Mouse (Mus musculus) layer of hippocampus, adult 8-10 months (tissue): ENCODE measurements around the gene Dcbld2. TPM values are rescaled to one million over a fixed set of nuclear protein-coding genes. Genes with fewer than 3 reads are reported as not detected.
A peak's percentile ranks its signal among the peaks of the same experiment; 100 is the strongest.

Source experiments
- DNase-seq, 2 experiments: peaks; one replicate each; pipeline ENCODE4 v3.0.0; 2022; ENCODE audit warnings: low spot score in 2 of 2
- total RNA-seq, 4 experiments: library from RNA; stranded (reverse); gene quantifications; 2 replicates each; pipeline ENCODE4 v1.2.4; 2022

The Dcbld2 gene
- 10 to 100 TPM; 12.6 to 14.7 (median 13.5) TPM for total RNA-seq

GRCm38 (mm10) chr16:58408062-58408486 lies at the start of gene Dcbld2:
Gene Dcbld2 (plus strand): TSS chr16:58408443.
- peak; percentile 97 to 98 for DNase-seq

DNA sequence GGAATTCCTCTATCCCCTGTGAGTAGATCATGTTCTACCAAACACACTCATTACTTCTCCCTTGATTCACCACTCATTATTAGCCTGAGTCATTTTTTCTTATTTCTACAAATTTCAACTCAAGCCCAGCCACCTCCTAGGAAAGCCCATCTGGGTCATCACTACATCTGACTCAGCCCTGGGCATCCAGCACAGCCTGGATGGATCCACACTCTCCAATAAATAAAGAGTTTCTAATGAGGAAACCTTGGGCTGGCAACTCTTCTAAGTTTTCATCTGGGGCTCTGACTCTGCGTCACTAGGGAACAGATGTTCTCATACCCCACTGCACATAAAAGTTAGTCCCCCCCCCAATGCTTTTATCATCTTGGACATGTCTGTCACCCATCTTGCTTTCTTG lies 31.1 kb upstream of the Dcbld2 start:
- no peak for DNase-seq

- DNase-seq = no peak
Measured at GRCm38 (mm10) chr16:58377756-58378503, 30.3 kb upstream of the Dcbld2 start.

- no peak for DNase-seq
Measured at GRCm38 (mm10) chr16:58386241-58386757, 21.9 kb upstream of the Dcbld2 start.

- no peak for DNase-seq
Measured at GRCm38 (mm10) chr16:58389143-58389755, 19.0 kb upstream of the Dcbld2 start.

GRCm38 (mm10) chr16:58393036-58393435 lies 15.2 kb upstream of the Dcbld2 start:
- DNase-seq = no peak

DNA sequence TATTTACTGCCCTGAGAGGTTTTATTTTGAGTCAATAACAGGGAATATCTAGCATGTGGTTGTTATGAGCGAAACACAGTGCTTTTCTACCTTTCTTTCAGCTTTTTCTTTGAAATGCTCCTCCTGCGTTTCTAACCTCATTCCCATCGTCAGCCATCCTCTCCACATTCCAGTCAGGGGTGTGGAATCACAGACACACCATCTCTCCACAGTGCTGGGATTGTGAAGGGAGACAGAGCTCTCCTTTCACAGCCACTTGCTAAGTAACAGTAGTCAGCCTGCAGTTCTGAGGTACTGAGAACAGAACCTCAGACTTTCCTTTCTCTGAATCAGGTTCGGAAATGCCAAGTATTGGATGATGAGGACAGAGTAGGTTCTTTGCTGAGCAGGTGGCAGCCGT lies 14.1 kb upstream of the Dcbld2 start:
- DNase-seq = no peak

GRCm38 (mm10) chr16:58398604-58399003 lies 9.6 kb upstream of the Dcbld2 start:
- DNase-seq = no peak

GRCm38 (mm10) chr16:58401079-58401478 lies 7.2 kb upstream of the Dcbld2 start:
- no peak for DNase-seq

DNA sequence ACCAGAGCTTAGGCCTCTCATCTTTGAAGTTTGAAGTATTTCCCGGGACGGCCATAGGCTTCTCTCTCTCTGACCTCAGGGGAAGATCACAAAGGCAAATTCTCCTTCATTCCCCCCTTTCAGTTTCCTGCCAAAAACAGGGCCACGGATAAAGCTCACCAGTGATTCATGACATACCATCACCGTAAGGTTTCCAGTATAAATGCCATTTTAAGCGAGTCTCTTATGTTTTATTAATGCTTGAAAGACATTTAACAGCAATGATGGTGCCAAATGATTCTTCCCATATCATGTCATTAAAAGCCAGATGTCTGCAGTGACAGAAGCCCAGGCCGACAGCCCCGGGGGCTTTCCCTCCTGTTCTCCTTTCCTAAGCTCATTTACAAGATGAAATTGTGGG lies 3.6 kb upstream of the Dcbld2 start:
- DNase-seq = no peak

- no peak for DNase-seq
Measured at GRCm38 (mm10) chr16:58405271-58405670, 3.0 kb upstream of the Dcbld2 start.

DNA sequence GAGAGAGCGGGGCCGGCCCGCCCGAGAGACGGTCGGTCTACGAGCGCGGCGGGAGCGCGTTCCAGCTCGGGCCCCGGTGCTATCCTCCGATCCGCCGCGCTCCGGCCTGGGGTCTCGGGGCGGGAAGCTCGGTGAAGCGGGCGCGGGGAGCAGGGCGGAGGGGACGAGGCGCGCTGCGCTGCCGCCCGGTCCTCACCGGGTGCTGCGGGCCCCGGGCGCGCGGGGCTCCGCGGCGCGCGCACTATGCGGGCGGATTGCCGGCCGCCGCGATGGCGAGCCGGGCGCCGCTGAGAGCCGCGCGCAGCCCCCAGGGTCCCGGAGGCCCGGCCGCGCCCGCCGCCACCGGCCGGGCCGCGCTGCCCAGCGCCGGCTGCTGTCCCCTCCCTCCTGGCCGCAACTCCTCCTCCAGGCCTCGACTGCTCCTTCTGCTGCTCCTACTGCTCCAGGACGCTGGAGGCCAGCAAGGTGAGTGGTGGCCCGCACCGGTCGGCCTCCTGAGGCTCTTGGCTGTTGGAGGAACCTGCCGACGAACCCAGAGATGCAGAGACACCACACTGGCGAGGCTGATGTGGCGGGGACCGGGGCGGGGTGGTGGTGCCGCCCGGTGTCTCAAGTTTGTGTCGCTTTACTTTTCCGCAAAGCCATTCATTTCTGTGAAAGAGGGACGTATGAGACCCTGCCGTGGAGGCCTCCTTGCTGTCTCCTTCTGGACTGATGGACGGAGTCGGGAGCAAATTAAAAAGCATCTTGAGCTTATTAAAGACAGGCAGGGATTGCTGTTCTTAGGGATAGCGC lies 441 bp downstream of the Dcbld2 start:
- DNase-seq = peak; percentile 6 to 17

DNA sequence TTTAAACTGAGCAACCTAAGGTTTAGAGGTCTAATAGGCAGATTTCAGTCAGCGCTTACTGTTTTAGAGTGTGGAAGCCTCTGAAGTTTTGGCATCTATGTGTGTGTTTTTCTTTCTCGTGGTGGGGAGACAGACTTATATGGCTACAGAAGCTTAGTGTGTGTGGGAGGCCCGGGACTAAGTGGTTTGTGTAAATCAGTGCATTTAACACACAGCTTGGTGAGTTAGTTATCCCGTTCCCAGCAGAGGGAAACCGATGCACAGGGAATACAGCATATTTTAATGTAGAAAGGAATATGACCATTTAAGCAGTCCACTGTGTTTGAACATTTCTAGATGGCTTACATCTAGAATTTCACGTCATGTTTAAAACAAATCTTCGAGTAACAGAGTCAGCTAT lies 1.6 kb downstream of the Dcbld2 start:
- DNase-seq = no peak

- no peak for DNase-seq
Measured at GRCm38 (mm10) chr16:58414801-58415200, 6.6 kb downstream of the Dcbld2 start.

DNA sequence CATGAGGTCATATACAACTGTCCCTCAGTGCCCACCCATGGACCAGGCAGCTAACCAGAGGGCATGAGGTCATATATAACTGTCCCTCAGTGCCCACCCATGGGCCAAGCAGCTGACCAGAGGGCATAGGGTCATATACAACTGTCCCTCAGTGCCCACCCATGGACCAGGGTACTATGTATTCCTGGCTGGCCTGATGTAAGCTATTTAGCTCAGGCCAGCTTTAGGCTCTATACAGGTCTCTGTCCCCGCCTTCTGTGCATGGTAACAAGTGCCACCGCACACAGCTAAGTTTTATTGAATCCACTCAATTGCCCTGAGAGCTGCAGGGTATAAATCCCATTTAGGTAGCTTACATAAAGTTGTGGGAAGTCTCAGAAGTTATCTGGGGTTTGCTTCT lies 7.3 kb downstream of the Dcbld2 start:
- DNase-seq = no peak

GRCm38 (mm10) chr16:58421696-58422354 lies 13.6 kb downstream of the Dcbld2 start:
- DNase-seq = peak in 1 of 2 experiments; percentile 17

DNA sequence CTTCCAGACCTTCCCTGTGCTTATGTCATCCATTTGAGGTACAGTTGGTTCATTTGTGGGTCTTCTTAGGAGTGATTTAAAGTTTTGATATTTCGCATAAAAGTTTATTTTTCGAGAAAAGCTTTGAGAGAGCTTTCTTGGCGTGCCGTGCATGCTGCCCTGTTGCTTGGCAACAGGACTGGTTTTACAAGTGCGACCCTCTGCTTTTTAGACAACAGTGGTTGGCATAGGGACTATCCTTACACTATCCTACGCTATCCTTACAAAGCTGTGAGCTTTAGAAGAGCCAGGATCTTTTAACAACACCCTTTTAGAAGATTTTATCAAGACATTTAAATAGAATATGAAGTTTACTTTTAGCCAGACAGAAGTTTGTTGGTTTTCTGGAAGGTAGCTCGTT lies 22.0 kb downstream of the Dcbld2 start:
- DNase-seq = no peak

DNA sequence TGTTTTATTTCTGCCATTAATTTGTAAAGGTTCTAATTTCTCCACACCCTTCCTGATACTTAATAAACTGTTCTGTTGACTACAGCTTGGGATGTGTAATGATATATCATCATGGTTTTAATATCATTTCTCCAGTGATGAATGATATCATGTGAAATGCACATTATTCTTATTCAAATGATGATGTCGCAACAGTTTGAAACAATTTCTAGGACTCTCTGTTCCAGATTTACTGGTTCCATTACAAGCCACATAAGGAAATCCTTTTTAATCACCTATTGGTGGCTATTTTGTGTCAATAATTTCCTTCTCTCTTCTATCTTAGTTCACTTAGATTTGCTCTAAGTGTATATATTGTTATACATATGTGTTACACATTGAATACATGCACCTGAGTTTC lies 24.1 kb downstream of the Dcbld2 start:
- DNase-seq = no peak

DNA sequence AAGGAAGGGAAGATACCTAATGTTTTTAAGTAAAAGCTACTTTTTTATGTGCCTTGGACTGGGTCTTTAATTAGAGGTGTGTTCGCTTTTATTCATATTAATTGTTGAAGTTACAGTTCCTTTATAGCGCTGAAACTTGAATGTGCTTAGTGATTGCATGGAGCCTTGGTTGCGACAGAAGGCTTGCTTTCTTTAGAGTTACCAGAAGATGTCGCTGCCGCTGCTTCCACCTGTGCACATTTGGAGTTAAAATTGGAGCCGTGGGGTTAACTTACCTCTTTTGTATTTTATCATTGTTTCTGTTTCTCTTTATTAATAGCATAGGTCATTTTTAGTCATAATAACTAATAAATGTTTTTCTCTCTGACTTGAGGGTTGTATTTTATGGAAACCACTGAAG lies 36.5 kb downstream of the Dcbld2 start:
- no peak for DNase-seq

GRCm38 (mm10) chr16:58446281-58447259 lies 38.3 kb downstream of the Dcbld2 start:
- DNase-seq = no peak
